Mouse (Mus musculus): ENCODE data around the gene Prdx1. TPM values are rescaled to one million over a fixed set of nuclear protein-coding genes. Genes with fewer than 3 reads are reported as not detected.

The Prdx1 gene
- polyA plus RNA-seq, 1 experiment: not detected

DNA sequence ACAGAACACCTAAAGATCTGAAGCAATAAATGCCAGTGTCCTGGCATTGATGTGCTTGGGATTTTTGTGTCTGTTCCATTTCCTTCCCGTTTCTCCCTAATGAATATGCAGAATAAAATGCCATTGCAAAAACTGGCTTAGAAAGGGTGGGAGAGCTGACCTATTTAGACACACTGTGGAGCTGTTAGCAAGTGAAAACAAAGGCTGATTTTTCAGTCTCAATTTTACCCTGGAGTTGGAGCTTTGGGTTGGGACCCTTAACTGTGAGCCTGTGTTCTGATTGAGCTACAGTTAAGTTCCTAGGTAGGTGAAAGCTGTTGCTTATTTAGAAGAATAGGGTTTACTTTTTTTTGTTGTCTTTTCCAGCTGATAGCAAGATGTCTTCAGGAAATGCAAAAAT is 1.7 kb downstream of the Prdx1 start:
- H3K4me3 ChIP-seq (ENCODE audit: insufficient read depth, low read depth, low read length): no peak overlapping the region
- 24% methylated on average over 1 of the region's 1 CpGs for WGBS
- TF ChIP-seq CTCF (IDR thresholded peaks at IDR 0.05; ENCODE audit: insufficient read depth, low read depth, low read length): no peak
- no peak for TF ChIP-seq POLR2A (IDR thresholded peaks at IDR 0.05; ENCODE audit: insufficient read depth, low read depth, low read length)
- no peak overlapping the region for H3K27ac ChIP-seq (ENCODE audit: insufficient read depth, low read depth, low read length)
- no peaks in the 10 kb centered on the region for H3K4me1 ChIP-seq (ENCODE audit: control insufficient read depth, insufficient read depth, low read length)

DNA sequence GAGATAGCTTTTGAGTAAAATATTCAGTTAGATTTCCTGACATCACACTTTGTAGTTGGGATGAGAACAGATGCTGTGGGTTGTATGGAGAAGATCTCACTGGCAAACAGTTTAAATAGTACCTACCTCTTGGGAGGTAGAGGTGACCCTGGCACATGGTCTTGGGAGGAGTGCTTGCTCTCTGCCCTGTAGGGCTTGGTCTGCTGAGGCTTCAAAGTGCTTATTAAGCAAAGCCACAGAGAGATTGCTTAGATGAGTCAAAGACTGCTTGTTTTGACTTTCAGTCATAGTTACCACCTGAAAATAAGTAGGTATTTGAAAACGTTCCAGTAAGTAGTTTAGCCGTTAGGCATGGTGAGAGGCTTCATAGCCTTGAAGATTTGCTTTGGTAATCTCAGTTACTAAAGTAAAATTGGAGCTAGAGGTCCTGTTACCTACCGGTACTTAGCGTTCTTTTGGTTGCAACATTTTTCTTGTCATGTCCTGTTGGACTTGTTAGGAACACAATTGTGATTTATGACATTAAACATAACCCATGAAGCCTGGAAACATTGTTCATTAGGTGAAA is 4.0 kb downstream of the Prdx1 start:
- Histone ChIP-seq H3K4me1 (ENCODE audit: control insufficient read depth, insufficient read depth, low read length) (no peaks in the 10 kb centered on the region), H3K4me3 (ENCODE audit: insufficient read depth, low read depth, low read length) (no peak overlapping the region), H3K27ac (ENCODE audit: insufficient read depth, low read depth, low read length) (no peak overlapping the region)
- TF ChIP-seq POLR2A (IDR thresholded peaks at IDR 0.05; ENCODE audit: insufficient read depth, low read depth, low read length) (no peak), CTCF (IDR thresholded peaks at IDR 0.05; ENCODE audit: insufficient read depth, low read depth, low read length) (no peak)
- WGBS: 86% methylated on average over 4 of the region's 4 CpGs

DNA sequence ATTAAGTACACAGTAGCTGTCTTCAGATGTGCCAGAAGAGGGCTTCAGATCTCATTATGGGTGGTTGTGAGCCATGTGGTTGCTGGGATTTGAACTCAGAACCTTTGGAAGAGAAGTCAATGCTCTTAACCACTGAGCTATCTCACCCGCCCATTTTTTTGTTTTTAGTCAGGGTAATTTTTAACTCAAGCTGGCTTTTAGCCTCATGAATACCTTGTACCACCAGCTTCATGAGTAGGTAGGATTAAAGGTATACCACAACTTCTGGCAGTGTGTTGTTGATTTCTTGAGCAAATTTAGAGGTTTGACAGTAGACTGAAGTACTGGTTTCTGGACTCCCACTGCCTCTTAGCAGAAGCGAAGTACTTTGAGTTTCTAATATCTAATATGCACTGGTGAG is 6.8 kb downstream of the Prdx1 start:
- H3K4me1 ChIP-seq (ENCODE audit: control insufficient read depth, insufficient read depth, low read length): no peaks in the 10 kb centered on the region
- no peak for TF ChIP-seq CTCF (IDR thresholded peaks at IDR 0.05; ENCODE audit: insufficient read depth, low read depth, low read length)
- TF ChIP-seq POLR2A (IDR thresholded peaks at IDR 0.05; ENCODE audit: insufficient read depth, low read depth, low read length): no peak
- H3K4me3 ChIP-seq (ENCODE audit: insufficient read depth, low read depth, low read length): no peak overlapping the region
- WGBS: 97% methylated on average over 2 of the region's 2 CpGs
- no peak overlapping the region for H3K27ac ChIP-seq (ENCODE audit: insufficient read depth, low read depth, low read length)

DNA sequence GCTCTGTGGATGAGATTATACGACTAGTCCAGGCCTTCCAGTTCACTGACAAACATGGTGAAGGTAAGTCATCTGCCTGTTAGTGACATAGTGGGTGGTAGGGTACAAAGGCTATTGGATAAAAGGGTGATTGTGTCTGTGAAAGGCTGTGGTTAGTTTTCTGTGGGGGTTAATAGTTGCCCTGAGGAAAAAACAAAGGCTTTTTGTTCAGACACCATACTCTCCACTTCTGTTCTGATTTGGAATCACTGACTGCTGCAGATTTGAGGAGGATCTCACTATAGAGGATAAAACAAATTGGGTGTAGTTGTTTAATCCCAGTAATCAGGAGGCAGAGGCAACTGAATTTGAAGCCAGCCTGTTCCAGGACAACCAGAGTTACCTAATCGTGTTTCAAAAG is 8.4 kb downstream of the Prdx1 start:
- TF ChIP-seq POLR2A (IDR thresholded peaks at IDR 0.05; ENCODE audit: insufficient read depth, low read depth, low read length) (no peak), CTCF (IDR thresholded peaks at IDR 0.05; ENCODE audit: insufficient read depth, low read depth, low read length) (no peak)
- no peak overlapping the region for H3K4me3 ChIP-seq (ENCODE audit: insufficient read depth, low read depth, low read length)
- no peak overlapping the region for H3K27ac ChIP-seq (ENCODE audit: insufficient read depth, low read depth, low read length)
- 73% methylated on average over 2 of the region's 2 CpGs for whole genome bisulfite sequencing
- no peaks in the 10 kb centered on the region for H3K4me1 ChIP-seq (ENCODE audit: control insufficient read depth, insufficient read depth, low read length)

DNA sequence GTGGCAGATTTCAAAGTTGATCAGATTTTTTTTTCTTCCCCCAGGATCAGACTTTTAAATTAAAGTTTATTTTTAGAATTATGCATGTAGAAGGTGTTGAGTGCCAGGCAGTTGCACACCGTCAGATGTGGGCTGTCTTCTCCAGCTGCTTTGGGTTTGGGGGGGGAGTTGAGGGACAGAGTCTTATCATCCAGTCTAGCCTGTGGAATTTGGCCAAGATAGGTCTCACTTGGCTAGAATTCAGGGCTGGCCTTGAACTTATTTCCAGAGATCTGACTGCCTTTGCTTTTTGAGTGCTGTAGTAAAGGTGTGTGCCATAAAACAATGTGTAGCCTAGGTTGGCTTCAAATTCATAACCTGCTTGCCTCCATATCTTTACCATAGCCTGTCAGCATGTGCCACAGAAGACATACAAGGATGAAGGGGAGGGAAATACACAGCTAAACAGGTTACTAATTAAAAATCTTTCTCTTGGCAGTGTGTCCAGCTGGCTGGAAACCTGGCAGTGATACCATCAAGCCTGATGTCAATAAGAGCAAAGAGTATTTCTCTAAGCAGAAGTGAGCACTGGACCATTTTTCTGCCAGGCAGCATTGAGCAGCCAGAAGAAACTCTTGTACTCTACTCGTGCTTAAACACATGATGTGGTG is 13.5 kb downstream of the Prdx1 start:
- no peaks in the 10 kb centered on the region for H3K4me1 ChIP-seq (ENCODE audit: control insufficient read depth, insufficient read depth, low read length)
- 56% methylated on average over 2 of the region's 2 CpGs for WGBS
- no peak overlapping the region for H3K27ac ChIP-seq (ENCODE audit: insufficient read depth, low read depth, low read length)
- H3K4me3 ChIP-seq (ENCODE audit: insufficient read depth, low read depth, low read length): no peak overlapping the region
- TF ChIP-seq CTCF (IDR thresholded peaks at IDR 0.05; ENCODE audit: insufficient read depth, low read depth, low read length) (no peak), POLR2A (IDR thresholded peaks at IDR 0.05; ENCODE audit: insufficient read depth, low read depth, low read length) (no peak)

DNA sequence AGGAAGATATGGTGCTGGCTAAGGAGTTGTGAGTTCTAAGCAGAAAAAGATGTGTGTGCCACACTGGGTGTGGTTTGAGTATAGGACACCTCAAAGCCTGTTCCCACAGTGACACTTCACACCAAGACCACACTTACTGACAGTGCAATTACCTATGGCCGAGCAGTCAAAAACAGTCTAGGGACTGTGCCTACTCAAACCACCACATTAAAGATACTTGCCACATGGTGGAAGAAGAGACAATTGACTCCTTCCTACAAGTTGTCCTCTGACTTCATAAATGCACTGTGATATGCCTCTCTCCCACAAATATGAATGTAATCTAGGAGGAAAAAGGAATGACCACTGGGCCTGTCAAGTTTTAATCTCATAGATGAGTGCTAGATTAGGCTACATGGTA is 15.6 kb downstream of the Prdx1 start:
- H3K4me3 ChIP-seq (ENCODE audit: insufficient read depth, low read depth, low read length): no peak overlapping the region
- TF ChIP-seq POLR2A (IDR thresholded peaks at IDR 0.05; ENCODE audit: insufficient read depth, low read depth, low read length) (no peak), CTCF (IDR thresholded peaks at IDR 0.05; ENCODE audit: insufficient read depth, low read depth, low read length) (no peak)
- WGBS: 86% methylated on average over 1 of the region's 1 CpGs
- H3K4me1 ChIP-seq (ENCODE audit: control insufficient read depth, insufficient read depth, low read length): no peaks in the 10 kb centered on the region
- no peak overlapping the region for H3K27ac ChIP-seq (ENCODE audit: insufficient read depth, low read depth, low read length)

DNA sequence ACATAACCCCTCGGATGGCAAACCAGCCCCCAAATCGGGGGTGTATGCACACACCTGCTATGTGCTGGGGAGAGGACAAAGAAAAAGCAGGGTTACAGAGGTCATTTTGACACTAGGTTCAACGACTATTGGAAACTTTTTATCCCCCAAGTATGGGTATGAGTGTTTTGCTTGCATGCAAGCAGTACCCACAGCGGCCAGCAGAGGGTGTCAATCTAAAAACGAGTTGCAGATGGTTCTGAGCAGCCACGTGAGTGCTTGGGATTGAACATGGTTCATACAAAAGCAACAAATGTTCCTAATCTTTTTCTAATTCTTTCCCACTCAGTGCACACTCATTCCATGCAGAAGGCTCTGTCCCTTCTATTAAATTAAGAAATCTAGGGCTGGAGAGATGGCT is 18.5 kb downstream of the Prdx1 start:
- Histone ChIP-seq H3K4me1 (ENCODE audit: control insufficient read depth, insufficient read depth, low read length) (no peaks in the 10 kb centered on the region), H3K27ac (ENCODE audit: insufficient read depth, low read depth, low read length) (no peak overlapping the region), H3K4me3 (ENCODE audit: insufficient read depth, low read depth, low read length) (no peak overlapping the region)
- WGBS: 38% methylated on average over 6 of the region's 6 CpGs
- TF ChIP-seq POLR2A (IDR thresholded peaks at IDR 0.05; ENCODE audit: insufficient read depth, low read depth, low read length) (no peak), CTCF (IDR thresholded peaks at IDR 0.05; ENCODE audit: insufficient read depth, low read depth, low read length) (no peak)

DNA sequence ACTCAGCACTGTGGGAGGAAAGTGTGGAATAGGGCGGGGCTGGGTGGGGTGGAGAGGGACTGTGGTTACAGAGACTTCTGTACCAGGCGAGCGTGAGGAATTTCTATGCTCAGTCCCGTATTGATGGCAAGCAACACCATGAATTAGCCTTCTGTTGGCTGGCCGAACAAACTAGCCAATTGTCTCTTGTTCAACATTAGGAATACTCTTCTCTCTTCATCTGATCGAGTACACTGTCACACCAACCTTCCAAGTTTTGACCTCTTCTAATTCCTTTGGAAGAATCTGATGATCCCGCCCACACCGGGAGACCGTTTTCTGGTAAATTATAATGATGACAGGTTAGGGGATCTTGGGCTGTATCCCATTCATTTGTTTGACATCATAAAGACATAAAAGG is 22.3 kb downstream of the Prdx1 start:
- Histone ChIP-seq H3K4me1 (ENCODE audit: control insufficient read depth, insufficient read depth, low read length) (no peaks in the 10 kb centered on the region; the same call in 1 of the 2 replicates), H3K4me3 (ENCODE audit: insufficient read depth, low read depth, low read length) (peak overlapping the region; percentile 88), H3K27ac (ENCODE audit: insufficient read depth, low read depth, low read length) (peak overlapping the region; percentile 87)
- TF ChIP-seq CTCF (IDR thresholded peaks at IDR 0.05; ENCODE audit: insufficient read depth, low read depth, low read length) (no peak), POLR2A (IDR thresholded peaks at IDR 0.05; ENCODE audit: insufficient read depth, low read depth, low read length) (no peak)
- WGBS: 7% methylated on average over 9 of the region's 9 CpGs

DNA sequence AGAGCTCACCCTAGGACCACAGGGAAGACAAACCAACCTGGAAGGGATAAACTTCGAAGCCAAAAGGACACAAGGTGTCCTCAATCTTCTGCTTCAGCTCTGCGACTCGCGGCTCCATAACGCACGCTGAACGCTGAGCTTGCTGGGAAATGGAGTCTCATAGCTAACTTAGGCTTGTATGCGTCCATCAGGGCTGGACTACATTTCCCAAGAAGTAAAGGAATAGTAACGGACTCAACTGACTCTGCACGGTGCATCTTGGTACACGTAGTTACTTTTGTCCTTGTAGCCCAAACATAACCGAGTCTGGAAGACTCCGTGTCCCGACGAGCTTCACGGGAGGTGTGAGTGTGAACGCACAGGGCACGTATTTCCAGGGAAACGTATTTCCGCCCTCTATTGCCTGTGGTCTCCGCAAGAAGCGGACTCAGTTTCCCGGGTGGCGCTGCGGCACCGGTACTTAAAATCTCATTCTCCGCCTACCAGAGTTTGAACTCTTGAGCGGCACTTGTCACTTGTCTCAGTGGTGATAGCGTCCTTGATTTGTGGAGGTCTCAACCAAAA is 22.9 kb downstream of the Prdx1 start, which contains the start of the genes Mmachc and Ccdc163:
TSS of gene Mmachc (minus strand) at position 206 of the 564 bp plus-strand sequence.
TSS of gene Ccdc163 (plus strand) at position 309 of the 564 bp plus-strand sequence.
- TF ChIP-seq CTCF (IDR thresholded peaks at IDR 0.05; ENCODE audit: insufficient read depth, low read depth, low read length) (no peak), POLR2A (IDR thresholded peaks at IDR 0.05; ENCODE audit: insufficient read depth, low read depth, low read length) (peak; percentile 59)
- under 1% methylated on average over 29 of the region's 29 CpGs for WGBS
- Histone ChIP-seq H3K4me3 (ENCODE audit: insufficient read depth, low read depth, low read length) (peak within 1 kb of the TSS; percentile 88), H3K4me1 (ENCODE audit: control insufficient read depth, insufficient read depth, low read length) (no peaks in the 10 kb centered on the region; the same call in 1 of the 2 replicates), H3K27ac (ENCODE audit: insufficient read depth, low read depth, low read length) (peak within 1 kb of the TSS; percentile 87)

All from olfactory bulb, adult 2 months (tissue).